ENCODE assay signal across 11 mouse cellular contexts in genomic region chr15:80582581-80583495, GRCm38 (mm10). TPM values are rescaled to one million over a fixed set of nuclear protein-coding genes. Genes with fewer than 3 reads are reported as not detected.
DNase-seq lines count a peak whose midpoint lies in the region; ATAC-seq lines count a peak whose summit lies in the region.
"Had no signal": no experiment of that assay in that cellular context is flagged by ENCODE, and none has a peak within 500 bp of the region (broad histone marks: within the 10 kb centered on the region; RNA-seq: fewer than 3 reads in every experiment).

No protein-coding gene starts in this region.

- no peaks in the 10 kb centered on the region for H3K36me3 ChIP-seq in intestine, embryonic 15.5 days
- H3K36me3 ChIP-seq: embryonic facial prominence, embryonic 15.5 days had no signal

- 0 out of 2 replicates have a peak, but pooled peaks cover 3% of the 10 kb centered on the region for H3K4me1 ChIP-seq in intestine, embryonic 15.5 days (replicated peaks)
- H3K4me1 ChIP-seq: embryonic facial prominence, embryonic 15.5 days had no signal

- no peak overlapping the region for H3K4me3 ChIP-seq in intestine, embryonic 15.5 days (replicated peaks)
- H3K4me3 ChIP-seq: embryonic facial prominence, embryonic 15.5 days had no signal

- no peak overlapping the region for H3K9ac ChIP-seq in intestine, embryonic 15.5 days
- H3K9ac ChIP-seq: embryonic facial prominence, embryonic 15.5 days had no signal

- no peaks in the 10 kb centered on the region for H3K27me3 ChIP-seq in intestine, embryonic 15.5 days (replicated peaks)

- peak; percentile 62 for DNase-seq in lung, postnatal 36 days
- DNase-seq in lung, postnatal 4 days, result no peak
- DNase-seq in adipocyte (ENCODE audit: low spot score), result peak; percentile 10
- DNase-seq in skeletal muscle tissue, adult 2 months (ENCODE audit: low read depth, low spot score), result peak; percentile 83
- no peak for DNase-seq in left cerebral cortex, adult 8-10 months (ENCODE audit: low spot score in 2 of 2)
- no peak for DNase-seq in kidney, adult 8-10 months
- DNase-seq: spleen, adult 18-20 months had no signal

- peak; percentile 63 for ATAC-seq in inflammation-experienced regulatory T-cells, adult 6 months
- ATAC-seq in intestine, embryonic 15.5 days, result no peak

- H3K9me3 ChIP-seq in intestine, embryonic 15.5 days, result no peaks in the 10 kb centered on the region
- H3K9me3 ChIP-seq: embryonic facial prominence, embryonic 15.5 days had no signal

- WGBS in intestine, embryonic 15.5 days, result 49% methylated on average over 20 of the region's 20 CpGs

- H3K27ac ChIP-seq in intestine, embryonic 15.5 days, result no peak overlapping the region
- H3K27ac ChIP-seq: embryonic facial prominence, embryonic 15.5 days had no signal

- no peak overlapping the region for H3K4me2 ChIP-seq in intestine, embryonic 15.5 days (replicated peaks)
- H3K4me2 ChIP-seq: embryonic facial prominence, embryonic 15.5 days had no signal

RNA-seq across cellular contexts. Expression of gene Grap2, which starts 10.4 kb away (rescaled TPM):
- 10 to 100 TPM; 27.9 to 51.6 (median 43.6) TPM for polyA plus RNA-seq in inflammation-experienced regulatory T-cells, adult 6 months (2017; shearing (Covaris generic))
- total RNA-seq in left cerebral cortex, adult 8-10 months (2022), result under 1 TPM; 0.16 to 0.84 (median 0.79) TPM
- 0.95 and 1.3 TPM in 2 replicates for polyA plus RNA-seq in intestine, embryonic 15.5 days (2015; fragmentation: Nextera tagmentation; extraction: Ambion mirVana)

RNA-seq across cellular contexts. Expression of gene Enthd1, which starts 17.9 kb away (rescaled TPM):
- under 1 TPM in 2 of 3 experiments, not detected in 1; 0.23 to 0.50 TPM for polyA plus RNA-seq in inflammation-experienced regulatory T-cells, adult 6 months (2017; shearing (Covaris generic))
- total RNA-seq in left cerebral cortex, adult 8-10 months (2022), result not detected
- polyA plus RNA-seq in intestine, embryonic 15.5 days (2015; fragmentation: Nextera tagmentation; extraction: Ambion mirVana), result not detected in 2 replicates
- polyA plus RNA-seq: embryonic facial prominence, embryonic 15.5 days; intestine, embryonic 14.5 days had no signal

Comparison
In these comparisons a context has a peak if more than half of its experiments do, and no peak if none do; other contexts are left out.
1. DNase-seq: peak in lung, postnatal 36 days (single experiment), adipocyte (single experiment) and skeletal muscle tissue, adult 2 months (single experiment); none in lung, postnatal 4 days (0 of 2), left cerebral cortex, adult 8-10 months (0 of 2) and kidney, adult 8-10 months (0 of 2).
2. RNA of gene Grap2, which starts 10.4 kb away (polyA plus RNA-seq): 27.9 to 51.6 TPM in inflammation-experienced regulatory T-cells, adult 6 months; 0.95 to 1.3 TPM in intestine, embryonic 15.5 days; every median in the first group is over 10 times any median in the second.